Mouse (Mus musculus): Measurements from ENCODE around the gene Ccnd3.

DNA sequence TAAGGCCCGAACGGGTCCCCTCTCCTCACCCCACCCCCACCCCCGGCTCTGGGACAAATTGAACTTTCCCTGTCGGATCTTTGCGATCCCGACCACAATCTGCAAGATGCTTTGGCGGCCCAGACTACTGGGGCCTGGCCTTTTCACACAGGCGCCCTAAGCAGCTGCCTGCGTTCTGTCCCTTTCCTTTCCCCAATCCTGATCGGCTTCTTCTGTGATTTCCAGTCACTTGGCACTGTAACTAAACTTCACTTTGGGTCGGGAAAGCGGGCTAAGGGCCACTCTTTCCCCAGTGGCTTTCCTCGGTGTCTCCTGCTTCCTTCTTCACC lies 89.0 kb downstream of the Ccnd3 start:
- TF ChIP-seq POLR2A (IDR thresholded peaks at IDR 0.05; ENCODE audit: borderline replicate concordance, control insufficient read depth, low read depth, low read length) = no peak
- no peak for TF ChIP-seq CTCF (IDR thresholded peaks at IDR 0.05; ENCODE audit: control insufficient read depth, insufficient read depth, low read length)

Data from bone marrow, adult 2 months (tissue).